Mouse (Mus musculus): Measurements from ENCODE around the gene Cmtr1.

Gene Cmtr1

GRCm38 (mm10) chr17:29737849-29738804 is 77.7 kb downstream of the Cmtr1 start:
- peak; percentile 73 to 85 for DNase-seq

- DNase-seq: no peak
Measured at GRCm38 (mm10) chr17:29747466-29747865, 87.1 kb downstream of the Cmtr1 start.

DNA sequence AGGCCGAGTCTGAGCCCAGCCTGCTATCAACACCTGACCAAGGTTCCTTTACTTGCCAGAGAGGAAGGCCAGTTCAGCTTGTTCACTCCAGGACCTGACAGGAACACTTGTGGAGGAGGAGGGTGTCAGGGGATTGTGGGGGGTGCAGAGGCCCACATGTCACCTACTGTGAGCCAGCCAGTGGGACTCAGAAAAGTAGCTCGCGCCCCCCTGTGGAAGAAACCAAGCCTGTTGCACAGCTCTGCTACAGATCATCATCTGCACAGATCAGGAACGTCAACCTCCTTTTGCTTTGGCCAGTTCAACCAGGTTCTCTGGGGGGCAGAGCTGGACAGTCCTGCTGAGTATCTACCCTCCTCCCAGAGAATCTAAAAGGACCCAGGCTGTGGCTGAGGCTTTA is 94.1 kb downstream of the Cmtr1 start:
- no peak for DNase-seq

All from lung, postnatal 4 days (tissue).